Mouse (Mus musculus): ENCODE measurements around the gene Atxn2l. TPM values are rescaled to one million over a fixed set of nuclear protein-coding genes. Genes with fewer than 3 reads are reported as not detected.

Atxn2l gene
- 956 and 1,090 TPM in 2 replicates for polyA plus RNA-seq (2012; ENCODE audit: insufficient read depth, low replicate concordance)

- peak within 1 kb of the TSS; percentile 96 for H3K4me3 ChIP-seq (replicated peaks)
- peaks cover 46% of the 10 kb centered on the region for H3K4me1 ChIP-seq
- H3K36me3 ChIP-seq (replicated peaks; ENCODE audit: low read length): peaks cover 30% of the 10 kb centered on the region
- H3K9me3 ChIP-seq: no peaks in the 10 kb centered on the region
- TF ChIP-seq GATA1 (IDR thresholded peaks at IDR 0.05; ENCODE audit: borderline replicate concordance, low read length): no peak
- TF ChIP-seq FLI1 (IDR thresholded peaks at IDR 0.05; ENCODE audit: low read length): no peak
- no peaks in the 10 kb centered on the region for H3K27me3 ChIP-seq (replicated peaks)
Measured at GRCm38 (mm10) chr7:126503273-126503878, at the start of gene Atxn2l. Atxn2l (minus strand) TSS chr7:126503437.

GRCm38 (mm10) chr7:126545631-126546030 is 42.4 kb upstream of the Atxn2l start:
- peaks cover 12% of the 10 kb centered on the region for H3K4me1 ChIP-seq
- H3K4me3 ChIP-seq (replicated peaks): no peak overlapping the region
- peaks cover 80% of the 10 kb centered on the region for H3K36me3 ChIP-seq (replicated peaks; ENCODE audit: low read length)
- H3K9me3 ChIP-seq: no peaks in the 10 kb centered on the region
- TF ChIP-seq FLI1 (IDR thresholded peaks at IDR 0.05; ENCODE audit: low read length) (no peak), GATA1 (IDR thresholded peaks at IDR 0.05; ENCODE audit: borderline replicate concordance, low read length) (no peak)
- H3K27me3 ChIP-seq (replicated peaks): peaks cover 3% of the 10 kb centered on the region

GRCm38 (mm10) chr7:126541661-126542060 is 38.4 kb upstream of the Atxn2l start:
- Histone ChIP-seq H3K4me1 (peaks cover 14% of the 10 kb centered on the region; the same call in 1 of the 2 replicates), H3K36me3 (replicated peaks; ENCODE audit: low read length) (peaks cover 41% of the 10 kb centered on the region), H3K27me3 (replicated peaks) (peaks cover 14% of the 10 kb centered on the region), H3K4me3 (replicated peaks) (no peak overlapping the region), H3K9me3 (no peaks in the 10 kb centered on the region)
- TF ChIP-seq GATA1 (IDR thresholded peaks at IDR 0.05; ENCODE audit: borderline replicate concordance, low read length) (no peak), FLI1 (IDR thresholded peaks at IDR 0.05; ENCODE audit: low read length) (no peak)

GRCm38 (mm10) chr7:126537820-126538585 is 34.8 kb upstream of the Atxn2l start:
- peaks cover 27% of the 10 kb centered on the region for H3K4me1 ChIP-seq
- peaks cover 25% of the 10 kb centered on the region for H3K27me3 ChIP-seq (replicated peaks)
- no peak overlapping the region for H3K4me3 ChIP-seq (replicated peaks)
- H3K36me3 ChIP-seq (replicated peaks; ENCODE audit: low read length): peaks cover 5% of the 10 kb centered on the region
- TF ChIP-seq FLI1 (IDR thresholded peaks at IDR 0.05; ENCODE audit: low read length) (no peak), GATA1 (IDR thresholded peaks at IDR 0.05; ENCODE audit: borderline replicate concordance, low read length) (no peak)
- no peaks in the 10 kb centered on the region for H3K9me3 ChIP-seq

GRCm38 (mm10) chr7:126536466-126536865 is 33.2 kb upstream of the Atxn2l start:
- peak overlapping the region; percentile 91 for H3K4me3 ChIP-seq (replicated peaks)
- peaks cover 25% of the 10 kb centered on the region for H3K27me3 ChIP-seq (replicated peaks)
- H3K9me3 ChIP-seq: no peaks in the 10 kb centered on the region
- H3K4me1 ChIP-seq: peaks cover 27% of the 10 kb centered on the region
- no peaks in the 10 kb centered on the region for H3K36me3 ChIP-seq (replicated peaks; ENCODE audit: low read length)
- TF ChIP-seq GATA1 (IDR thresholded peaks at IDR 0.05; ENCODE audit: borderline replicate concordance, low read length) (no peak), FLI1 (IDR thresholded peaks at IDR 0.05; ENCODE audit: low read length) (no peak)

GRCm38 (mm10) chr7:126535766-126536165 is 32.5 kb upstream of the Atxn2l start:
- peaks cover 27% of the 10 kb centered on the region for H3K4me1 ChIP-seq
- TF ChIP-seq FLI1 (IDR thresholded peaks at IDR 0.05; ENCODE audit: low read length) (no peak), GATA1 (IDR thresholded peaks at IDR 0.05; ENCODE audit: borderline replicate concordance, low read length) (no peak)
- no peaks in the 10 kb centered on the region for H3K9me3 ChIP-seq
- H3K27me3 ChIP-seq (replicated peaks): peaks cover 23% of the 10 kb centered on the region
- no peaks in the 10 kb centered on the region for H3K36me3 ChIP-seq (replicated peaks; ENCODE audit: low read length)
- peak overlapping the region; percentile 91 for H3K4me3 ChIP-seq (replicated peaks)

GRCm38 (mm10) chr7:126533434-126533833 is 30.2 kb upstream of the Atxn2l start:
- no peaks in the 10 kb centered on the region for H3K9me3 ChIP-seq
- H3K27me3 ChIP-seq (replicated peaks): peaks cover 16% of the 10 kb centered on the region
- H3K36me3 ChIP-seq (replicated peaks; ENCODE audit: low read length): no peaks in the 10 kb centered on the region
- no peak for TF ChIP-seq FLI1 (IDR thresholded peaks at IDR 0.05; ENCODE audit: low read length)
- no peak for TF ChIP-seq GATA1 (IDR thresholded peaks at IDR 0.05; ENCODE audit: borderline replicate concordance, low read length)
- H3K4me3 ChIP-seq (replicated peaks): no peak overlapping the region
- peaks cover 17% of the 10 kb centered on the region for H3K4me1 ChIP-seq

GRCm38 (mm10) chr7:126528166-126528577 is 24.9 kb upstream of the Atxn2l start:
- no peaks in the 10 kb centered on the region for H3K27me3 ChIP-seq (replicated peaks)
- H3K4me1 ChIP-seq: peaks cover 8% of the 10 kb centered on the region
- no peaks in the 10 kb centered on the region for H3K9me3 ChIP-seq
- TF ChIP-seq GATA1 (IDR thresholded peaks at IDR 0.05; ENCODE audit: borderline replicate concordance, low read length) (no peak; the same call in 2 of the 3 replicates), FLI1 (IDR thresholded peaks at IDR 0.05; ENCODE audit: low read length) (no peak)
- H3K4me3 ChIP-seq (replicated peaks): no peak overlapping the region
- no peaks in the 10 kb centered on the region for H3K36me3 ChIP-seq (replicated peaks; ENCODE audit: low read length)

GRCm38 (mm10) chr7:126523316-126523715 is 20.1 kb upstream of the Atxn2l start:
- no peak overlapping the region for H3K4me3 ChIP-seq (replicated peaks)
- no peaks in the 10 kb centered on the region for H3K9me3 ChIP-seq
- peaks cover 19% of the 10 kb centered on the region for H3K4me1 ChIP-seq
- no peak for TF ChIP-seq GATA1 (IDR thresholded peaks at IDR 0.05; ENCODE audit: borderline replicate concordance, low read length)
- TF ChIP-seq FLI1 (IDR thresholded peaks at IDR 0.05; ENCODE audit: low read length): no peak
- peaks cover 8% of the 10 kb centered on the region for H3K27me3 ChIP-seq (replicated peaks)
- no peaks in the 10 kb centered on the region for H3K36me3 ChIP-seq (replicated peaks; ENCODE audit: low read length)

GRCm38 (mm10) chr7:126519513-126519912 is 16.3 kb upstream of the Atxn2l start:
- Histone ChIP-seq H3K9me3 (no peaks in the 10 kb centered on the region), H3K4me3 (replicated peaks) (no peak overlapping the region), H3K4me1 (peaks cover 14% of the 10 kb centered on the region), H3K36me3 (replicated peaks; ENCODE audit: low read length) (no peaks in the 10 kb centered on the region), H3K27me3 (replicated peaks) (peaks cover 27% of the 10 kb centered on the region)
- no peak for TF ChIP-seq FLI1 (IDR thresholded peaks at IDR 0.05; ENCODE audit: low read length)
- TF ChIP-seq GATA1 (IDR thresholded peaks at IDR 0.05; ENCODE audit: borderline replicate concordance, low read length): no peak

Measured in megakaryocyte, embryonic 14.5 days (primary cell).